Mouse (Mus musculus) heart, embryonic 10.5 days (tissue): Measurements from ENCODE around the gene Megf8. TPM values are rescaled to one million over a fixed set of nuclear protein-coding genes. Genes with fewer than 3 reads are reported as not detected.

Experiments used
- polyA plus RNA-seq: library from polyadenylated mRNA; unstranded; fragments of >200 nt; fragmentation: Nextera tagmentation; extraction: Ambion mirVana; gene quantifications from 2 replicates; pipeline ENCODE4 v1.2.1, GENCODE M21; 2016

The Megf8 gene
- polyA plus RNA-seq, 1 experiment from 2014 or later, result 11.2 TPM

Other genes starting within 250 kb of the Megf8 start
- 4.7 and 6.6 TPM in 2 replicates for gene Grik5, start 244.8 kb upstream of the Megf8 start, polyA plus RNA-seq
- 25.0 and 30.2 TPM in 2 replicates for gene Zfp574, start 244.6 kb upstream of the Megf8 start, polyA plus RNA-seq
- 0.73 and 0.74 TPM in 2 replicates for gene Pou2f2, start 137.4 kb upstream of the Megf8 start, polyA plus RNA-seq
- gene Dedd2, start 96.5 kb upstream of the Megf8 start, polyA plus RNA-seq, result 6.7 and 8.1 TPM in 2 replicates
- 2.5 and 3.0 TPM in 2 replicates for gene Zfp526, start 95.7 kb upstream of the Megf8 start, polyA plus RNA-seq
- gene Gsk3a, start 79.3 kb upstream of the Megf8 start, polyA plus RNA-seq, result 8.2 and 11.9 TPM in 2 replicates
- 9.2 and 17.9 TPM in 2 replicates for gene Erf, start 66.4 kb upstream of the Megf8 start, polyA plus RNA-seq
- 17.0 and 28.7 TPM in 2 replicates for gene Cic, start 49.5 kb upstream of the Megf8 start, polyA plus RNA-seq
- gene Pafah1b3, start 19.2 kb upstream of the Megf8 start, polyA plus RNA-seq, result 147 and 189 TPM in 2 replicates
- 0.26 and 0.65 TPM in 2 replicates for gene Prr19, start 15.8 kb upstream of the Megf8 start, polyA plus RNA-seq
- gene Tmem145, start 11.1 kb upstream of the Megf8 start, polyA plus RNA-seq, result 0.09 and 0.63 TPM in 2 replicates
- not detected in 2 replicates for gene Cnfn, start 52.6 kb downstream of the Megf8 start, polyA plus RNA-seq
- 3.3 and 4.7 TPM in 2 replicates for gene Lipe, start 81.5 kb downstream of the Megf8 start, polyA plus RNA-seq
- gene Cxcl17, start 95.7 kb downstream of the Megf8 start, polyA plus RNA-seq, result 0.32 and 0.36 TPM in 2 replicates
- gene Ceacam1, start 160.4 kb downstream of the Megf8 start, polyA plus RNA-seq, result 1.3 and 1.6 TPM in 2 replicates
- not detected in 2 replicates for gene Ceacam2, start 222.7 kb downstream of the Megf8 start, polyA plus RNA-seq